Mouse (Mus musculus): ENCODE data around the gene Olfr1368.

Gene Olfr1368

GRCm38 (mm10) chr13:21145767-21146166 is at the start of gene Olfr1368:
Gene Olfr1368, minus strand, starts transcription at chr13:21145867.
- in situ Hi-C loops (cut with MboI, MseI): no loop called here

- in situ Hi-C loops (cut with MboI, MseI): loop anchor here (10.0 kb wide), 1 partner anchor 749 kb away; no protein-coding TSS in a partner anchor
These were observed 39.9 kb upstream of the Olfr1368 start for GRCm38 (mm10) chr13:21185521-21185920.

GRCm38 (mm10) chr13:21183661-21184060 is 38.0 kb upstream of the Olfr1368 start:
- in situ Hi-C loops (cut with MboI, MseI): loop anchor here (10.0 kb wide), 1 partner anchor 751 kb away; no protein-coding TSS in a partner anchor

- in situ Hi-C loops (cut with MboI, MseI): loop anchor here (10.0 kb wide), 1 partner anchor 752 kb away; no protein-coding TSS in a partner anchor
These were observed 37.4 kb upstream of the Olfr1368 start for GRCm38 (mm10) chr13:21183066-21183465.

GRCm38 (mm10) chr13:21181996-21182395 is 36.3 kb upstream of the Olfr1368 start:
- in situ Hi-C loops (cut with MboI, MseI): loop anchor here (10.0 kb wide), 1 partner anchor 753 kb away; no protein-coding TSS in a partner anchor

GRCm38 (mm10) chr13:21180551-21181530 is 35.2 kb upstream of the Olfr1368 start:
- in situ Hi-C loops (cut with MboI, MseI): loop anchor here (10.0 kb wide), 1 partner anchor 754 kb away; no protein-coding TSS in a partner anchor

- in situ Hi-C loops (cut with MboI, MseI): loop anchor here (10.0 kb wide), 5 partner anchors 525 to 885 kb away; no protein-coding TSS in a partner anchor
These were observed 34.3 kb upstream of the Olfr1368 start for GRCm38 (mm10) chr13:21179724-21180550.

GRCm38 (mm10) chr13:21179367-21179723 is 33.7 kb upstream of the Olfr1368 start, which contains the start of gene Trim27:
Gene Trim27, plus strand, starts transcription at chr13:21179445.
- in situ Hi-C loops (cut with MboI, MseI): loop anchor here (10.0 kb wide), 4 partner anchors 525 to 885 kb away; no protein-coding TSS in a partner anchor

GRCm38 (mm10) chr13:21178364-21178763 is 32.7 kb upstream of the Olfr1368 start:
- in situ Hi-C loops (cut with MboI, MseI): loop anchor here (10.0 kb wide), 4 partner anchors 526 to 884 kb away; no protein-coding TSS in a partner anchor

GRCm38 (mm10) chr13:21177657-21178056 is 32.0 kb upstream of the Olfr1368 start:
- in situ Hi-C loops (cut with MboI, MseI): loop anchor here (10.0 kb wide), 4 partner anchors 527 to 883 kb away; no protein-coding TSS in a partner anchor

GRCm38 (mm10) chr13:21176733-21177132 is 31.1 kb upstream of the Olfr1368 start:
- in situ Hi-C loops (cut with MboI, MseI): loop anchor here (10.0 kb wide), 4 partner anchors 528 to 882 kb away; no protein-coding TSS in a partner anchor

- in situ Hi-C loops (cut with MboI, MseI): loop anchor here (10.0 kb wide), 4 partner anchors 532 to 878 kb away; no protein-coding TSS in a partner anchor
These were observed 27.4 kb upstream of the Olfr1368 start for GRCm38 (mm10) chr13:21173072-21173471.

- in situ Hi-C loops (cut with MboI, MseI): loop anchor here (10.0 kb wide), 4 partner anchors 532 to 878 kb away; no protein-coding TSS in a partner anchor
These were observed 26.8 kb upstream of the Olfr1368 start for GRCm38 (mm10) chr13:21172241-21173027.

- in situ Hi-C loops (cut with MboI, MseI): loop anchor here (10.0 kb wide), 4 partner anchors 533 to 877 kb away; no protein-coding TSS in a partner anchor
These were observed 26.0 kb upstream of the Olfr1368 start for GRCm38 (mm10) chr13:21171600-21172150.

GRCm38 (mm10) chr13:21171156-21171530 is 25.5 kb upstream of the Olfr1368 start:
- in situ Hi-C loops (cut with MboI, MseI): loop anchor here (10.0 kb wide), 4 partner anchors 534 to 876 kb away; no protein-coding TSS in a partner anchor

- in situ Hi-C loops (cut with MboI, MseI): loop anchor here (10.0 kb wide), 4 partner anchors 534 to 876 kb away; no protein-coding TSS in a partner anchor
These were observed 24.9 kb upstream of the Olfr1368 start for GRCm38 (mm10) chr13:21170431-21171155.

GRCm38 (mm10) chr13:21169657-21170430 is 24.2 kb upstream of the Olfr1368 start:
- in situ Hi-C loops (cut with MboI, MseI): loop anchor here (5.0 to 10.0 kb wide), 5 partner anchors 62 to 875 kb away; no protein-coding TSS in a partner anchor

GRCm38 (mm10) chr13:21169121-21169656 is 23.5 kb upstream of the Olfr1368 start:
- in situ Hi-C loops (cut with MboI, MseI): loop anchor here (5.0 kb wide), 1 partner anchor 63 kb away; no protein-coding TSS in a partner anchor

All from T-helper 2 cell (primary cell).